Mouse (Mus musculus) myocyte (in vitro differentiated cells): Measurements from ENCODE around the gene Casz1. TPM values are rescaled to one million over a fixed set of nuclear protein-coding genes. Genes with fewer than 3 reads are reported as not detected.

Experiments
- H3K27me3 ChIP-seq: one replicate; pipeline ENCODE4 v1.6.1; 2011; ENCODE audit not compliant: control insufficient read depth, insufficient read depth, insufficient read length
- H3K36me3 ChIP-seq: one replicate; pipeline ENCODE4 v1.6.1; 2011; ENCODE audit not compliant: control insufficient read depth, insufficient read depth
- H3K4me2 ChIP-seq: one replicate; pipeline ENCODE4 v1.6.1; 2011; ENCODE audit warnings: low read depth, control low read depth
- H3K4me3 ChIP-seq: one replicate; pipeline ENCODE4 v1.5.1; 2011; ENCODE audit warnings: mild to moderate bottlenecking, control low read depth, moderate library complexity
- H3K79me2 ChIP-seq: one replicate; pipeline ENCODE4 v1.6.1; 2011; ENCODE audit not compliant: control insufficient read depth, insufficient read depth
- H3ac ChIP-seq: one replicate; pipeline ENCODE4 v1.6.1; 2011; ENCODE audit not compliant: control insufficient read depth, insufficient read length
- CEBPB ChIP-seq: IDR thresholded peaks from 2 replicates; pipeline ENCODE4 v1.6.1; 2011; ENCODE audit warnings: mild to moderate bottlenecking, moderate library complexity; ENCODE audit not compliant: poor library complexity, insufficient read depth, severe bottlenecking
- E2F4 ChIP-seq: IDR thresholded peaks from one replicate; pipeline ENCODE4 v1.6.1; 2011; ENCODE audit warnings: mild to moderate bottlenecking, control low read depth, moderate library complexity; ENCODE audit not compliant: insufficient read depth
- MAX ChIP-seq: IDR thresholded peaks from one replicate; pipeline ENCODE4 v1.6.1; 2011; ENCODE audit warnings: low read depth, mild to moderate bottlenecking, control low read depth
- MYOD1 ChIP-seq, 3 experiments: IDR thresholded peaks; one replicate each; pipeline ENCODE4 v1.6.1; 2011; ENCODE audit warnings: control low read depth in 2 of 3, low read depth in 2 of 3, mild to moderate bottlenecking in 2 of 3, moderate library complexity in 1 of 3; ENCODE audit not compliant: insufficient read length in 2 of 3, control insufficient read depth in 1 of 3
- MYOG ChIP-seq, 3 experiments: IDR thresholded peaks; one replicate each; pipeline ENCODE4 v1.6.1; 2011; ENCODE audit warnings: control low read depth in 2 of 3, low read depth in 2 of 3, mild to moderate bottlenecking in 2 of 3; ENCODE audit not compliant: insufficient read length in 2 of 3, control insufficient read depth in 1 of 3, insufficient read depth in 1 of 3
- POLR2A ChIP-seq: IDR thresholded peaks from one replicate; pipeline ENCODE4 v1.6.1; 2011; ENCODE audit warnings: low read depth, mild to moderate bottlenecking, control low read depth, moderate library complexity; ENCODE audit not compliant: insufficient read length
- POLR2AphosphoS2 ChIP-seq: IDR thresholded peaks from one replicate; pipeline ENCODE4 v1.6.1; 2011; ENCODE audit warnings: low read depth, control low read depth; ENCODE audit not compliant: insufficient read length
- REST ChIP-seq: IDR thresholded peaks from one replicate; pipeline ENCODE4 v1.6.1; 2011; ENCODE audit warnings: mild to moderate bottlenecking, control low read depth, moderate library complexity; ENCODE audit not compliant: insufficient read depth, insufficient read length
- SRF ChIP-seq: IDR thresholded peaks from one replicate; pipeline ENCODE4 v1.6.1; 2011; ENCODE audit warnings: low read depth; ENCODE audit not compliant: control insufficient read depth, insufficient read length
- TCF12 ChIP-seq: IDR thresholded peaks from one replicate; pipeline ENCODE4 v1.6.1; 2011; ENCODE audit warnings: mild to moderate bottlenecking, control low read depth; ENCODE audit not compliant: poor library complexity, insufficient read depth, severe bottlenecking
- TCF3 ChIP-seq: IDR thresholded peaks from one replicate; pipeline ENCODE4 v1.6.1; 2011; ENCODE audit warnings: low read depth, control low read depth; ENCODE audit not compliant: insufficient read length
- USF1 ChIP-seq: IDR thresholded peaks from one replicate; pipeline ENCODE4 v1.6.1; 2011; ENCODE audit warnings: low read depth, mild to moderate bottlenecking, control low read depth, moderate library complexity
- polyA plus RNA-seq: library from polyadenylated mRNA; unstranded; fragments of >200 nt; fragmentation: generic; extraction: Trizol; gene quantifications from one replicate; pipeline ENCODE4 v1.2.1, GENCODE M21; 2012; ENCODE audit warnings: missing spikeins

The Casz1 gene
- polyA plus RNA-seq, 1 experiment, result 11.1 TPM

DNA sequence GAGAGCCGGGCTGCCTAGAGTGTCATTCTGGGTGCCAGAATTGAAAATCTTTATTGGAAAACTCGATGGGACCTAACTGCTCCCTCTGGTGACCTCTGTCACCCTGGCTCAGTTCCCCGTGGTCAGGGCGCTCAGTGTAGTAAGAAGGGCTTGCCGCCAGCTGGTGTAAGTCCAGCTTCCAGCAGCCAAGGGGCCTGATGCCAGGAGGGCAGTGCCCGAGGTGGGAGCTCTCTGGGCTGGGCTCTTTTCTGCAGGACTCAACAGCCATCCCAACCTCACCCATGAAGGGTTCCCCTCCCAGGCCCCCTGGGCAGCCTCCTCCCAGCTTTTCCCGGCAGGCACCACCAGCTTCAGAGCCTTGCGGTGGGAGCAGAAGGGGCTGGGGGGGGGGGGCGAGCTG lies 42.0 kb downstream of the Casz1 start:
- no peaks in the 10 kb centered on the region for H3K36me3 ChIP-seq
- H3K4me2 ChIP-seq, result no peak overlapping the region
- no peak overlapping the region for H3ac ChIP-seq
- H3K79me2 ChIP-seq, result no peaks in the 10 kb centered on the region
- H3K4me3 ChIP-seq, result no peak overlapping the region
- no peak for TF ChIP-seq TCF12
- TF ChIP-seq POLR2AphosphoS2, result no peak
- no peak for TF ChIP-seq SRF
- no peak for TF ChIP-seq MYOD1 (IDR thresholded peaks at IDR 0.05; ENCODE audit: control insufficient read depth in 1 of 3, insufficient read length in 2 of 3, low read depth in 2 of 3)
- no peak for TF ChIP-seq E2F4
- TF ChIP-seq POLR2A, result no peak
- peaks cover 52% of the 10 kb centered on the region for H3K27me3 ChIP-seq

DNA sequence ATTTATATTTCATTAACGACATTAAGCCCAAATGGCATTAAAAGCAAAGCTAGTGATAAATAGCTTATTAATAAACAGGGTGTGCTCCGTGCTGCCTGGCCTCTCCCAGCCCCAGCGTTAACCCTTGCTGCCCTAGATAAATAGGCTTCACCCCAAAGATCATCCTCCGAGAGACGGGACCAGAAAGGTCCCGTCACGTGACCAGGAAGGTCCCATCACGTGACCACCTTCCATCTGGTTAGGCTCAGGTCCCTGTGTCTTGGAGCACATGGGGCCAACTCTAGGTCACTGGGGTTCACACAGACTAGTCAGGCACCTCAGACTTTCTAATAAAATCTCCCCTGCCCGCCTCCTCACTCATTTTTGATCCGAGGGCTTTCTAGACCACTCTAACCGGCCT lies 42.5 kb downstream of the Casz1 start:
- Histone ChIP-seq H3K27me3 (peaks cover 55% of the 10 kb centered on the region), H3K36me3 (no peaks in the 10 kb centered on the region), H3K79me2 (no peaks in the 10 kb centered on the region), H3K4me2 (no peak overlapping the region), H3ac (no peak overlapping the region), H3K4me3 (no peak overlapping the region)
- TF ChIP-seq MYOD1 (IDR thresholded peaks at IDR 0.05; ENCODE audit: control insufficient read depth in 1 of 3, insufficient read length in 2 of 3, low read depth in 2 of 3) (no peak), USF1 (peak; percentile 59)

DNA sequence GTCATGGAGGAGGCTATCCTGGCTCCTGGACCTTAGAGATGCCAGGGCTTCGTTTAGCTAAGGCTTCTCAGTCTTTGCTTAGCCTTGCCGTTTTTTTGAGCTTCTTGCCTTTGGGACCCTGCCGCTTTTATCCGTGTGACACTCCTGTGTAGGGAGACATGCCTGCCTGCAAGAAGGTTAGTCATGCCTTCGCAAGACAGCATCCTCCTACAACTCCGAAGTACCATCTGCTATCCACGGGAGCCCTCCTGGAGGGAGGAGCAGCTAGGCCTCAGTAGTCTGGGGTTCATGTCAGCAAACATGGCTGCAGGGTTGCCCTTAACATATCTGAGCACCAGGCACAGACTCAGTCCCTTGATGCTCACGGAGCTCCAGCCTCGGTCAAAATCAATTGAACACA lies 43.4 kb downstream of the Casz1 start:
- no peaks in the 10 kb centered on the region for H3K79me2 ChIP-seq

DNA sequence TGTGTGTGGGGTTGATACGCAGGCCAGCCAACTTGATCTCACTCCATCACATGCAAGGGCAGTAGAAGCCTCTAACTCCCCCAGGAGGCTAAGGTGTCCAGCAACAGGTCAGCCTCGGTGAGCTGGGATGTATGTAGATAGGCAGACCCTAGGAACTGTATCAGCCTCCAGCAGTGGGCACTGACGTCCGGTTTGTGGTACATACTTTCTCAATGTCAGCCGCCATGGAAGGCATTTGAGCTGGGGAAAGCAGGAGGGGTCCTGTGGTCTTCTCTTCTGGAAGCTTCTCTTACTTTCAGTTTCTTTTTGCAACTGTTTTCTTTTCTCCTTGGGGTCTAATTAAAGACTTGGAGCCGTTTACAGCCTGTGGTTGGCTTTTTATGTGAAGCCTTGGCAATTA lies 45.2 kb downstream of the Casz1 start:
- Histone ChIP-seq H3ac (no peak overlapping the region), H3K4me3 (no peak overlapping the region), H3K79me2 (no peaks in the 10 kb centered on the region), H3K27me3 (peaks cover 49% of the 10 kb centered on the region), H3K36me3 (no peaks in the 10 kb centered on the region), H3K4me2 (no peak overlapping the region)
- TF ChIP-seq USF1, result no peak
- no peak for TF ChIP-seq E2F4
- no peak for TF ChIP-seq MYOG (IDR thresholded peaks at IDR 0.05; ENCODE audit: control insufficient read depth in 1 of 3, insufficient read depth in 1 of 3, insufficient read length in 2 of 3, low read depth in 2 of 3)
- TF ChIP-seq MAX, result no peak
- no peak for TF ChIP-seq POLR2AphosphoS2
- TF ChIP-seq TCF3, result no peak
- no peak for TF ChIP-seq MYOD1 (IDR thresholded peaks at IDR 0.05; ENCODE audit: control insufficient read depth in 1 of 3, insufficient read length in 2 of 3, low read depth in 2 of 3)
- TF ChIP-seq REST, result no peak
- TF ChIP-seq TCF12, result no peak
- TF ChIP-seq SRF, result no peak
- no peak for TF ChIP-seq CEBPB
- no peak for TF ChIP-seq POLR2A

More for the DNA sequence above, 43.4 kb downstream of the Casz1 start:
- H3K4me2 ChIP-seq, result no peak overlapping the region
- H3K36me3 ChIP-seq, result no peaks in the 10 kb centered on the region
- TF ChIP-seq USF1, result no peak
- no peak for TF ChIP-seq MYOG (IDR thresholded peaks at IDR 0.05; ENCODE audit: control insufficient read depth in 1 of 3, insufficient read depth in 1 of 3, insufficient read length in 2 of 3, low read depth in 2 of 3)
- no peak for TF ChIP-seq REST
- TF ChIP-seq MAX, result no peak
- TF ChIP-seq POLR2A, result no peak
- TF ChIP-seq SRF, result no peak
- TF ChIP-seq MYOD1 (IDR thresholded peaks at IDR 0.05; ENCODE audit: control insufficient read depth in 1 of 3, insufficient read length in 2 of 3, low read depth in 2 of 3), result no peak
- H3K4me3 ChIP-seq, result no peak overlapping the region
- H3K27me3 ChIP-seq, result peaks cover 57% of the 10 kb centered on the region
- H3ac ChIP-seq, result no peak overlapping the region

DNA sequence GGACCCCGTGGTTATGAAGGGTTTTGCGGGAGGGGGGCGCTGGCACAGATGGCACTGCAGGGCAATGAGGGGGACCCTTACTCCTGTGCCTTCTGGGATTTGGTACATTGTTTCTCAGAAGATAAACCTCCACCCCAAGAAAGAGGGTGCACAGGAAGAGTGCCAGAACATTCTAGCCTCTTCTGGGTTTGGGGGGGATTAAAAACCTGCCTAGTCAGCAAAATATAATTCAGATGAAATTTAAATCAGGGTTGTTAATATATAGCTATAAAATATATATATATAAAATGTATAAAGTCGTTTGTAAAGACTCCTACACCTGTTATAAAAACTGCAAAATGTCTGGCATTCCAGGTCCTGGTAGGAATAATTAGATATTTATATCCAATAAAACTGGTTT lies 48.8 kb downstream of the Casz1 start:
- peaks cover 40% of the 10 kb centered on the region for H3K27me3 ChIP-seq

More for the DNA sequence above, 48.8 kb downstream of the Casz1 start:
- Histone ChIP-seq H3ac (no peak overlapping the region), H3K79me2 (no peaks in the 10 kb centered on the region), H3K4me2 (no peak overlapping the region), H3K36me3 (no peaks in the 10 kb centered on the region), H3K4me3 (no peak overlapping the region)
- TF ChIP-seq SRF (no peak), MYOD1 (IDR thresholded peaks at IDR 0.05; ENCODE audit: control insufficient read depth in 1 of 3, insufficient read length in 2 of 3, low read depth in 2 of 3) (no peak), POLR2A (no peak), MYOG (IDR thresholded peaks at IDR 0.05; ENCODE audit: control insufficient read depth in 1 of 3, insufficient read depth in 1 of 3, insufficient read length in 2 of 3, low read depth in 2 of 3) (no peak), TCF3 (no peak), CEBPB (no peak), REST (no peak)
